Mouse (Mus musculus): Measurements from ENCODE around the gene Mvd. TPM values are rescaled to one million over a fixed set of nuclear protein-coding genes. Genes with fewer than 3 reads are reported as not detected.

Gene Mvd
- polyA plus RNA-seq, 2 experiments from 2014 or later = 14.8 to 15.1 TPM

- ATAC-seq = no peak
Measured at GRCm38 (mm10) chr8:122423659-122424058, 19.6 kb downstream of the Mvd start.

- ATAC-seq = no peak
Measured at GRCm38 (mm10) chr8:122423217-122423616, 20.0 kb downstream of the Mvd start.

- no peak for ATAC-seq
Measured at GRCm38 (mm10) chr8:122421376-122422070, 21.7 kb downstream of the Mvd start, which contains the start of gene Il17c. Gene Il17c, plus strand, starts transcription at chr8:122422020.

GRCm38 (mm10) chr8:122419881-122420555 is 23.2 kb downstream of the Mvd start:
- ATAC-seq = no peak

GRCm38 (mm10) chr8:122415554-122415953 is 27.7 kb downstream of the Mvd start:
- no peak for ATAC-seq

- ATAC-seq = no peak
Measured at GRCm38 (mm10) chr8:122414311-122414710, 28.9 kb downstream of the Mvd start.

GRCm38 (mm10) chr8:122407678-122408077 is 35.5 kb downstream of the Mvd start:
- ATAC-seq = no peak

- no peak for ATAC-seq
Measured at GRCm38 (mm10) chr8:122405146-122405805, 37.9 kb downstream of the Mvd start.

- no peak for ATAC-seq
Measured at GRCm38 (mm10) chr8:122398186-122398585, 45.0 kb downstream of the Mvd start.

GRCm38 (mm10) chr8:122395291-122395690 is 47.9 kb downstream of the Mvd start:
- ATAC-seq = no peak

GRCm38 (mm10) chr8:122393717-122394116 is 49.5 kb downstream of the Mvd start:
- no peak for ATAC-seq

- ATAC-seq = no peak
Measured at GRCm38 (mm10) chr8:122390758-122391157, 52.5 kb downstream of the Mvd start.

- ATAC-seq = no peak
Measured at GRCm38 (mm10) chr8:122389357-122389756, 53.9 kb downstream of the Mvd start.

Other genes with a start within 250 kb of the Mvd start
- gene Zfpm1, start 161.3 kb downstream of the Mvd start, polyA plus RNA-seq (2017; shearing (Covaris generic)) = 1 to 10 TPM; 1.7 to 2.2 TPM
- gene Trhr2, start 82.7 kb downstream of the Mvd start, polyA plus RNA-seq (2017; shearing (Covaris generic)) = not detected
- gene Zc3h18, start 66.8 kb downstream of the Mvd start, polyA plus RNA-seq (2017; shearing (Covaris generic)) = 10 to 100 TPM; 10.9 to 18.2 TPM
- not detected for gene Il17c, start 21.4 kb downstream of the Mvd start, polyA plus RNA-seq (2017; shearing (Covaris generic))
- 100 to 1,000 TPM; 750 to 796 TPM for gene Cyba, start 10.5 kb downstream of the Mvd start, polyA plus RNA-seq (2017; shearing (Covaris generic))
- 1 to 10 TPM; 3.2 to 5.1 TPM for gene Snai3, start 17.3 kb upstream of the Mvd start, polyA plus RNA-seq (2017; shearing (Covaris generic))
- gene Rnf166, start 32.6 kb upstream of the Mvd start, polyA plus RNA-seq (2017; shearing (Covaris generic)) = 10 to 100 TPM; 35.0 to 36.0 TPM
- 10 to 100 TPM; 11.0 to 14.6 TPM for gene Ctu2, start 32.7 kb upstream of the Mvd start, polyA plus RNA-seq (2017; shearing (Covaris generic))
- gene Piezo1, start 107.9 kb upstream of the Mvd start, polyA plus RNA-seq (2017; shearing (Covaris generic)) = 10 to 100 TPM; 11.8 to 22.2 TPM
- 10 to 100 TPM; 10.4 to 13.0 TPM for gene Cdt1, start 124.6 kb upstream of the Mvd start, polyA plus RNA-seq (2017; shearing (Covaris generic))
- gene Aprt, start 133.5 kb upstream of the Mvd start, polyA plus RNA-seq (2017; shearing (Covaris generic)) = 100 to 1,000 TPM; 168 to 203 TPM
- gene Galns, start 168.0 kb upstream of the Mvd start, polyA plus RNA-seq (2017; shearing (Covaris generic)) = 10 to 100 TPM in 1 of 2 experiments, 1 to 10 TPM in 1; 9.8 to 10.5 TPM
- 10 to 100 TPM; 46.3 to 78.4 TPM for gene Trappc2l, start 168.2 kb upstream of the Mvd start, polyA plus RNA-seq (2017; shearing (Covaris generic))
- not detected for gene Pabpn1l, start 179.3 kb upstream of the Mvd start, polyA plus RNA-seq (2017; shearing (Covaris generic))

Data from activated CD4-positive, CD25-positive, alpha-beta regulatory T cell, adult 4 months (primary cell).